Mouse (Mus musculus) embryonic fibroblast, embryonic 13.5 days (primary cell): ENCODE measurements around the gene Evi2b.

Experiments
- CTCF ChIP-seq: IDR thresholded peaks from 2 replicates; pipeline ENCODE4 v1.5.1; 2011; ENCODE audit warnings: mild to moderate bottlenecking, control low read depth, low read length, moderate library complexity, borderline replicate concordance; ENCODE audit not compliant: insufficient read depth
- POLR2A ChIP-seq: IDR thresholded peaks from 2 replicates; pipeline ENCODE4 v1.6.1; 2011; ENCODE audit warnings: low read depth, mild to moderate bottlenecking, control low read depth, low read length, moderate library complexity

- no peak for TF ChIP-seq POLR2A
- no peak for TF ChIP-seq CTCF
These were observed 55.5 kb downstream of the Evi2b start for GRCm38 (mm10) chr11:79468097-79468496.
